12 mouse cellular contexts compared by ENCODE assay signal in genomic region chr7:81369724-81370123, GRCm38 (mm10). TPM values are rescaled to one million over a fixed set of nuclear protein-coding genes. Genes with fewer than 3 reads are reported as not detected.
A peak's percentile ranks its signal among the peaks of the same experiment; 100 is the strongest.
DNase-seq lines count a peak whose midpoint lies in the region; ATAC-seq lines count a peak whose summit lies in the region.
"Had no signal": no experiment of that assay in that cellular context is flagged by ENCODE, and none has a peak within 500 bp of the region (broad histone marks: within the 10 kb centered on the region; RNA-seq: fewer than 3 reads in every experiment).

No protein-coding gene starts in this region.

- no peak for DNase-seq in frontal cortex, postnatal 10 days (ENCODE audit: low spot score in 2 of 2)
- peak; percentile 81 to 85 for DNase-seq in frontal cortex, postnatal 36 days (ENCODE audit: low spot score in 2 of 2)
- DNase-seq in layer of hippocampus, postnatal 25 days (ENCODE audit: extremely low spot score in 1 of 2, low spot score in 1 of 2) = peak; percentile 42 to 65
- DNase-seq in right cerebral cortex, postnatal 14 days = peak; percentile 40
- no peak for DNase-seq in kidney, adult 9 months
- DNase-seq in urinary bladder, postnatal 4 days (ENCODE audit: low spot score in 2 of 2) = no peak
- DNase-seq in thymus, postnatal 10 days (ENCODE audit: low spot score in 2 of 2) = no peak
- DNase-seq: cerebellum, postnatal 25 days; forebrain, postnatal 0 days; liver, embryonic 13.5 days; lung, postnatal 10 days had no signal

- ATAC-seq in frontal cortex, adult (ENCODE audit: low TSS enrichment) = peak; percentile 73
- ATAC-seq: forebrain, postnatal 0 days had no signal

RNA-seq across cellular contexts. Expression of gene Rps17, which starts 24.7 kb away (rescaled TPM):
- 100 to 1,000 TPM; 560 to 614 TPM for total RNA-seq in layer of hippocampus, postnatal 25 days (2021)

Comparison
In these comparisons a context has a peak if more than half of its experiments do, and no peak if none do; other contexts are left out.
1. DNase-seq: peak in frontal cortex, postnatal 36 days (2 of 2), layer of hippocampus, postnatal 25 days (2 of 2) and right cerebral cortex, postnatal 14 days (single experiment); none in frontal cortex, postnatal 10 days (0 of 2), kidney, adult 9 months (single experiment), urinary bladder, postnatal 4 days (0 of 2) and thymus, postnatal 10 days (0 of 2).